Mouse (Mus musculus): Measurements from ENCODE around the gene Filip1.

DNA sequence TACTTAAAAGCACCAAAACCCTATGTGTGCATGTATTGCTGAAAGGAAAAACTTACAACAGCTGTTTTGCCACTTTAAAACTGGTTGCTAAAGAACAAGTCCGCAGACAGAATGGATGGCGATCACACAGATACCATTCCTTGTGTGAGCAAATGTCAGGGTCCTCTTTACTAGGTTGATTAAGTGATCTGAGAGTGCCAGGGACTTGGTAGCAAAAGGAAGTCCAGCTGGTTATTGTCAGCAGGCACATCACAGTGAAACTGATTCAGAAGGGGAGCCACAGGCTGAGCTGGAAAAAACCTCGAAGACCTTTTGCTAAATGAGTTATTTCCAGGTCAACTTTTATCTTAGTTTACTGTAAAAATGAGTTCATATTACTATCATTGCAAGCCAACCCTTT is 89.4 kb downstream of the Filip1 start:
- TF ChIP-seq POLR2A (IDR thresholded peaks at IDR 0.05; ENCODE audit: low read depth, low read length), result no peak
- no peak for TF ChIP-seq CTCF (IDR thresholded peaks at IDR 0.05; ENCODE audit: extremely low read depth, insufficient read depth, insufficient read length, insufficient replicate concordance)

All from spleen, adult 2 months (tissue).